Mouse (Mus musculus): ENCODE data around the gene Dusp19. TPM values are rescaled to one million over a fixed set of nuclear protein-coding genes. Genes with fewer than 3 reads are reported as not detected.

Gene Dusp19
- 0.95 to 8.0 TPM (median 4.7 TPM) in 3 replicates for total RNA-seq (2017)

GRCm38 (mm10) chr2:80616854-80617737 lies at the start of gene Dusp19, which contains the start of gene Nup35:
Gene Dusp19 (plus strand): TSS chr2:80617045.
Gene Nup35 (plus strand): TSS chr2:80617236.
- peak; percentile 86 for ATAC-seq (replicated peaks; ENCODE audit: insufficient number of reproducible peaks, low FRiP score, low TSS enrichment, poor library complexity, severe bottlenecking)

- ATAC-seq (replicated peaks; ENCODE audit: insufficient number of reproducible peaks, low FRiP score, low TSS enrichment, poor library complexity, severe bottlenecking) = no peak
These were observed 49.4 kb upstream of the Dusp19 start for GRCm38 (mm10) chr2:80567411-80567810.

GRCm38 (mm10) chr2:80570656-80571055 lies 46.2 kb upstream of the Dusp19 start:
- ATAC-seq (replicated peaks; ENCODE audit: insufficient number of reproducible peaks, low FRiP score, low TSS enrichment, poor library complexity, severe bottlenecking) = no peak

GRCm38 (mm10) chr2:80577286-80577685 lies 39.6 kb upstream of the Dusp19 start:
- ATAC-seq (replicated peaks; ENCODE audit: insufficient number of reproducible peaks, low FRiP score, low TSS enrichment, poor library complexity, severe bottlenecking) = no peak

- ATAC-seq (replicated peaks; ENCODE audit: insufficient number of reproducible peaks, low FRiP score, low TSS enrichment, poor library complexity, severe bottlenecking) = peak; percentile 57
These were observed 37.5 kb upstream of the Dusp19 start for GRCm38 (mm10) chr2:80579253-80579891.

- ATAC-seq (replicated peaks; ENCODE audit: insufficient number of reproducible peaks, low FRiP score, low TSS enrichment, poor library complexity, severe bottlenecking) = no peak
These were observed 36.4 kb upstream of the Dusp19 start for GRCm38 (mm10) chr2:80580311-80580961.

GRCm38 (mm10) chr2:80581043-80581711 lies 35.7 kb upstream of the Dusp19 start, which contains the start of gene Nckap1:
Gene Nckap1 (minus strand): TSS chr2:80581380.
- no peak for ATAC-seq (replicated peaks; ENCODE audit: insufficient number of reproducible peaks, low FRiP score, low TSS enrichment, poor library complexity, severe bottlenecking)

- no peak for ATAC-seq (replicated peaks; ENCODE audit: insufficient number of reproducible peaks, low FRiP score, low TSS enrichment, poor library complexity, severe bottlenecking)
These were observed 34.5 kb upstream of the Dusp19 start for GRCm38 (mm10) chr2:80582356-80582755.

GRCm38 (mm10) chr2:80594215-80594918 lies 22.5 kb upstream of the Dusp19 start:
- no peak for ATAC-seq (replicated peaks; ENCODE audit: insufficient number of reproducible peaks, low FRiP score, low TSS enrichment, poor library complexity, severe bottlenecking)

GRCm38 (mm10) chr2:80596960-80597359 lies 19.9 kb upstream of the Dusp19 start:
- ATAC-seq (replicated peaks; ENCODE audit: insufficient number of reproducible peaks, low FRiP score, low TSS enrichment, poor library complexity, severe bottlenecking) = no peak

GRCm38 (mm10) chr2:80599850-80600249 lies 17.0 kb upstream of the Dusp19 start:
- no peak for ATAC-seq (replicated peaks; ENCODE audit: insufficient number of reproducible peaks, low FRiP score, low TSS enrichment, poor library complexity, severe bottlenecking)

GRCm38 (mm10) chr2:80600611-80601010 lies 16.2 kb upstream of the Dusp19 start:
- ATAC-seq (replicated peaks; ENCODE audit: insufficient number of reproducible peaks, low FRiP score, low TSS enrichment, poor library complexity, severe bottlenecking) = no peak

GRCm38 (mm10) chr2:80602756-80603155 lies 14.1 kb upstream of the Dusp19 start:
- ATAC-seq (replicated peaks; ENCODE audit: insufficient number of reproducible peaks, low FRiP score, low TSS enrichment, poor library complexity, severe bottlenecking) = no peak

GRCm38 (mm10) chr2:80603771-80604426 lies 12.9 kb upstream of the Dusp19 start:
- ATAC-seq (replicated peaks; ENCODE audit: insufficient number of reproducible peaks, low FRiP score, low TSS enrichment, poor library complexity, severe bottlenecking) = no peak

- ATAC-seq (replicated peaks; ENCODE audit: insufficient number of reproducible peaks, low FRiP score, low TSS enrichment, poor library complexity, severe bottlenecking) = no peak
These were observed 4.6 kb upstream of the Dusp19 start for GRCm38 (mm10) chr2:80612286-80612685.

- no peak for ATAC-seq (replicated peaks; ENCODE audit: insufficient number of reproducible peaks, low FRiP score, low TSS enrichment, poor library complexity, severe bottlenecking)
These were observed 4.0 kb upstream of the Dusp19 start for GRCm38 (mm10) chr2:80612796-80613195.

GRCm38 (mm10) chr2:80618991-80619390 lies 2.1 kb downstream of the Dusp19 start:
- ATAC-seq (replicated peaks; ENCODE audit: insufficient number of reproducible peaks, low FRiP score, low TSS enrichment, poor library complexity, severe bottlenecking) = no peak

- ATAC-seq (replicated peaks; ENCODE audit: insufficient number of reproducible peaks, low FRiP score, low TSS enrichment, poor library complexity, severe bottlenecking) = no peak
These were observed 5.1 kb downstream of the Dusp19 start for GRCm38 (mm10) chr2:80621921-80622320.

Measured in monocyte, adult 5-6 weeks (primary cell).